Mouse (Mus musculus) urinary bladder, postnatal 4 days (tissue): ENCODE measurements around the gene Emp3.
A peak's percentile ranks its signal among the peaks of the same experiment; 100 is the strongest.
"Not testable (repeated sequence)": the region's sequence is repeated elsewhere in the genome, so short reads cannot be mapped to it uniquely, and the experiment has no call there.

Source experiments
- DNase-seq, 2 experiments: peaks; one replicate each; pipeline ENCODE4 v3.0.0; 2021 to 2022; ENCODE audit warnings: low spot score in 2 of 2

Gene Emp3

GRCm38 (mm10) chr7:45921242-45921621, at the start of gene Emp3:
Gene Emp3 (minus strand): TSS chr7:45921404.
- peak in 1 of 2 experiments; percentile 63 for DNase-seq

GRCm38 (mm10) chr7:45956611-45957010, 35.4 kb upstream of the Emp3 start:
- DNase-seq, result no peak

- DNase-seq, result no peak
Measured at GRCm38 (mm10) chr7:45949061-45949460, 27.9 kb upstream of the Emp3 start.

- not testable (repeated sequence) for DNase-seq
Measured at GRCm38 (mm10) chr7:45943280-45943679, 22.1 kb upstream of the Emp3 start.

GRCm38 (mm10) chr7:45941986-45942385, 20.8 kb upstream of the Emp3 start:
- no peak for DNase-seq

- DNase-seq, result no peak
Measured at GRCm38 (mm10) chr7:45939836-45940235, 18.6 kb upstream of the Emp3 start.

- DNase-seq, result no peak
Measured at GRCm38 (mm10) chr7:45935114-45935513, 13.9 kb upstream of the Emp3 start.

- not testable (repeated sequence) for DNase-seq
Measured at GRCm38 (mm10) chr7:45933766-45934165, 12.6 kb upstream of the Emp3 start.

GRCm38 (mm10) chr7:45929688-45930087, 8.5 kb upstream of the Emp3 start:
- DNase-seq, result no peak

- no peak for DNase-seq
Measured at GRCm38 (mm10) chr7:45928626-45929295, 7.6 kb upstream of the Emp3 start.

GRCm38 (mm10) chr7:45924429-45924816, 3.2 kb upstream of the Emp3 start:
- DNase-seq, result no peak

GRCm38 (mm10) chr7:45923762-45924428, 2.7 kb upstream of the Emp3 start, which contains the start of gene Ccdc114:
Gene Ccdc114 (plus strand): TSS chr7:45924072.
- DNase-seq, result peak in 1 of 2 experiments; percentile 73

GRCm38 (mm10) chr7:45922928-45923761, 1.9 kb upstream of the Emp3 start:
- peak; percentile 95 to 96 for DNase-seq

GRCm38 (mm10) chr7:45921950-45922600, 871 bp upstream of the Emp3 start:
- no peak for DNase-seq

- DNase-seq, result no peak
Measured at GRCm38 (mm10) chr7:45920583-45921241, 492 bp downstream of the Emp3 start.

- DNase-seq, result no peak
Measured at GRCm38 (mm10) chr7:45919761-45920160, 1.4 kb downstream of the Emp3 start.

- DNase-seq, result no peak
Measured at GRCm38 (mm10) chr7:45919083-45919671, 2.0 kb downstream of the Emp3 start.

- no peak for DNase-seq
Measured at GRCm38 (mm10) chr7:45917926-45918325, 3.3 kb downstream of the Emp3 start.

GRCm38 (mm10) chr7:45917004-45917704, 4.0 kb downstream of the Emp3 start:
- no peak for DNase-seq
